Mouse (Mus musculus): Measurements from ENCODE around the gene Ankrd55.
"Not testable (repeated sequence)": the region's sequence is repeated elsewhere in the genome, so short reads cannot be mapped to it uniquely, and the experiment has no call there.

Gene Ankrd55

GRCm38 (mm10) chr13:112413611-112414010 is 125.4 kb downstream of the Ankrd55 start:
- DNase-seq (ENCODE audit: low spot score) = no peak

- no peak for DNase-seq (ENCODE audit: low spot score)
These were observed 127.6 kb downstream of the Ankrd55 start for GRCm38 (mm10) chr13:112415896-112416295.

- DNase-seq (ENCODE audit: low spot score) = no peak
These were observed 128.3 kb downstream of the Ankrd55 start for GRCm38 (mm10) chr13:112416410-112417162.

GRCm38 (mm10) chr13:112417163-112417523 is 128.9 kb downstream of the Ankrd55 start:
- DNase-seq (ENCODE audit: low spot score) = no peak

GRCm38 (mm10) chr13:112417861-112418423 is 129.7 kb downstream of the Ankrd55 start:
- peak; percentile 86 for DNase-seq (ENCODE audit: low spot score)

GRCm38 (mm10) chr13:112418595-112418994 is 130.3 kb downstream of the Ankrd55 start:
- DNase-seq (ENCODE audit: low spot score) = peak; percentile 80

- peak; percentile 77 for DNase-seq (ENCODE audit: low spot score)
These were observed 136.0 kb downstream of the Ankrd55 start for GRCm38 (mm10) chr13:112424212-112424611.

- peak; percentile 87 for DNase-seq (ENCODE audit: low spot score)
These were observed 136.4 kb downstream of the Ankrd55 start for GRCm38 (mm10) chr13:112424635-112425034.

- DNase-seq (ENCODE audit: low spot score) = no peak
These were observed 137.0 kb downstream of the Ankrd55 start for GRCm38 (mm10) chr13:112425181-112425654.

GRCm38 (mm10) chr13:112426265-112427135 is 138.2 kb downstream of the Ankrd55 start:
- DNase-seq (ENCODE audit: low spot score) = peak; percentile 44

GRCm38 (mm10) chr13:112427136-112427470 is 138.9 kb downstream of the Ankrd55 start:
- DNase-seq (ENCODE audit: low spot score) = not testable (repeated sequence)

GRCm38 (mm10) chr13:112427521-112427920 is 139.3 kb downstream of the Ankrd55 start:
- peak; percentile 94 for DNase-seq (ENCODE audit: low spot score)

GRCm38 (mm10) chr13:112433271-112433670 is 145.0 kb downstream of the Ankrd55 start:
- peak; percentile 74 for DNase-seq (ENCODE audit: low spot score)

Measured in T-cell, adult 2 months (primary cell).